Comparison of ENCODE assay signal across 15 mouse cellular contexts in genomic region chr4:100533607-100534006, GRCm38 (mm10). TPM values are rescaled to one million over a fixed set of nuclear protein-coding genes. Genes with fewer than 3 reads are reported as not detected.
A peak's percentile ranks its signal among the peaks of the same experiment; 100 is the strongest.
DNase-seq lines count a peak whose midpoint lies in the region; ATAC-seq and TF ChIP-seq lines count a peak whose summit lies in the region.
"Had no signal": no experiment of that assay in that cellular context is flagged by ENCODE, and none has a peak within 500 bp of the region (broad histone marks: within the 10 kb centered on the region; RNA-seq: fewer than 3 reads in every experiment).

No protein-coding gene starts in this region.

- TF ChIP-seq CTCF in intestine, postnatal 0 days (IDR thresholded peaks at IDR 0.05; ENCODE audit: low read depth) = peak; percentile 75
- TF ChIP-seq CTCF in stomach, postnatal 0 days (IDR thresholded peaks at IDR 0.05; ENCODE audit: low read depth) = peak; percentile 78

- no peaks in the 10 kb centered on the region for H3K9me3 ChIP-seq in intestine, postnatal 0 days (ENCODE audit: control insufficient read depth)
- no peaks in the 10 kb centered on the region for H3K9me3 ChIP-seq in intestine, embryonic 16.5 days (ENCODE audit: control insufficient read depth, low read length)
- H3K9me3 ChIP-seq in stomach, postnatal 0 days (ENCODE audit: control insufficient read depth, low read length) = no peaks in the 10 kb centered on the region
- H3K9me3 ChIP-seq: intestine, embryonic 15.5 days; limb, embryonic 13.5 days had no signal

- H3K27ac ChIP-seq in intestine, postnatal 0 days (ENCODE audit: low read depth, low read length) = no peak overlapping the region
- no peak overlapping the region for H3K27ac ChIP-seq in intestine, embryonic 16.5 days (ENCODE audit: low read length)
- no peak overlapping the region for H3K27ac ChIP-seq in stomach, postnatal 0 days (replicated peaks)
- H3K27ac ChIP-seq: intestine, embryonic 15.5 days; limb, embryonic 13.5 days had no signal

- H3K27me3 ChIP-seq in intestine, postnatal 0 days (replicated peaks; ENCODE audit: control insufficient read depth, insufficient read depth, low read length) = no peaks in the 10 kb centered on the region
- no peaks in the 10 kb centered on the region for H3K27me3 ChIP-seq in intestine, embryonic 16.5 days (replicated peaks; ENCODE audit: control insufficient read depth, insufficient read depth, low read length)
- no peaks in the 10 kb centered on the region for H3K27me3 ChIP-seq in stomach, postnatal 0 days (ENCODE audit: control insufficient read depth, insufficient read depth, low read length)
- H3K27me3 ChIP-seq: intestine, embryonic 15.5 days had no signal

- no peak overlapping the region for H3K4me2 ChIP-seq in intestine, postnatal 0 days (replicated peaks; ENCODE audit: low read depth)
- H3K4me2 ChIP-seq in intestine, embryonic 16.5 days (ENCODE audit: low read depth, low read length) = no peak overlapping the region
- no peak overlapping the region for H3K4me2 ChIP-seq in stomach, postnatal 0 days (replicated peaks; ENCODE audit: low read depth)
- H3K4me2 ChIP-seq: intestine, embryonic 15.5 days; limb, embryonic 13.5 days had no signal

- TF ChIP-seq EP300 in stomach, postnatal 0 days (optimal IDR thresholded peaks at IDR 0.05) = no peak

- H3K4me1 ChIP-seq in intestine, postnatal 0 days (replicated peaks; ENCODE audit: control insufficient read depth, insufficient read depth, low read length) = no peaks in the 10 kb centered on the region
- H3K4me1 ChIP-seq in intestine, embryonic 16.5 days (ENCODE audit: control insufficient read depth, insufficient read depth, low read length) = no peaks in the 10 kb centered on the region
- H3K4me1 ChIP-seq in stomach, postnatal 0 days (replicated peaks; ENCODE audit: control insufficient read depth, insufficient read depth) = no peaks in the 10 kb centered on the region

- no peak overlapping the region for H3K4me3 ChIP-seq in intestine, postnatal 0 days (ENCODE audit: low read depth, low read length)
- no peak overlapping the region for H3K4me3 ChIP-seq in intestine, embryonic 16.5 days (ENCODE audit: low read length)
- no peak overlapping the region for H3K4me3 ChIP-seq in stomach, postnatal 0 days (ENCODE audit: low read depth, low read length)
- H3K4me3 ChIP-seq: intestine, embryonic 15.5 days; limb, embryonic 13.5 days had no signal

- no peaks in the 10 kb centered on the region for H3K36me3 ChIP-seq in intestine, postnatal 0 days (ENCODE audit: control insufficient read depth, insufficient read depth)
- no peaks in the 10 kb centered on the region for H3K36me3 ChIP-seq in intestine, embryonic 16.5 days (ENCODE audit: control insufficient read depth, insufficient read depth, low read length)
- no peaks in the 10 kb centered on the region for H3K36me3 ChIP-seq in stomach, postnatal 0 days (ENCODE audit: control insufficient read depth, insufficient read depth, low read length)
- H3K36me3 ChIP-seq: intestine, embryonic 15.5 days; limb, embryonic 13.5 days had no signal

- 69% methylated on average over 6 of the region's 6 CpGs for WGBS in intestine, postnatal 0 days
- WGBS in intestine, embryonic 16.5 days = 67% methylated on average over 6 of the region's 6 CpGs
- WGBS in stomach, postnatal 0 days = 64% methylated on average over 6 of the region's 6 CpGs

- ATAC-seq in intestine, postnatal 0 days = no peak
- ATAC-seq in intestine, embryonic 16.5 days = no peak
- no peak for ATAC-seq in stomach, postnatal 0 days (ENCODE audit: low FRiP score, low TSS enrichment)
- ATAC-seq: intestine, embryonic 15.5 days; midbrain, embryonic 16.5 days had no signal

- peak; percentile 6 to 19 for DNase-seq in cerebellum, postnatal 14 days
- no peak for DNase-seq in cerebellum, adult 11 months
- DNase-seq in lung, postnatal 10 days = peak; percentile 20
- DNase-seq in lung, postnatal 25 days (ENCODE audit: low spot score) = no peak
- DNase-seq in stomach, postnatal 0 days (ENCODE audit: low spot score) = no peak
- no peak for DNase-seq in spleen, adult 12 weeks (ENCODE audit: low spot score)
- DNase-seq: adrenal gland, adult 8-10 months; B cell, adult 2 months; gastrocnemius, postnatal 10 days; right cerebral cortex, postnatal 4 days had no signal

- no peak overlapping the region for H3K9ac ChIP-seq in intestine, postnatal 0 days (ENCODE audit: low read depth, low read length)
- no peak overlapping the region for H3K9ac ChIP-seq in intestine, embryonic 16.5 days (ENCODE audit: low read depth, low read length)
- H3K9ac ChIP-seq in stomach, postnatal 0 days (ENCODE audit: low read length) = no peak overlapping the region
- H3K9ac ChIP-seq: intestine, embryonic 15.5 days; limb, embryonic 13.5 days had no signal

RNA-seq across cellular contexts. Expression of gene Ube2u, which starts 55.0 kb away (rescaled TPM):
- 0.08 TPM in 1 of 2 replicates, not detected in the other for polyA plus RNA-seq in intestine, postnatal 0 days (2015; fragmentation: Nextera tagmentation; extraction: Ambion mirVana)
- polyA plus RNA-seq in intestine, embryonic 16.5 days (2015; fragmentation: Nextera tagmentation; extraction: Ambion mirVana) = not detected in 2 replicates
- 0.08 TPM in 2 replicates for polyA plus RNA-seq in stomach, postnatal 0 days (2015; fragmentation: Nextera tagmentation; extraction: Ambion mirVana)

Comparison
In these comparisons a context has a peak if more than half of its experiments do, and no peak if none do; other contexts are left out.
1. DNase-seq: peak in cerebellum, postnatal 14 days (2 of 2) and lung, postnatal 10 days (single experiment); none in cerebellum, adult 11 months (single experiment), lung, postnatal 25 days (single experiment), stomach, postnatal 0 days (single experiment) and spleen, adult 12 weeks (single experiment).